Mouse (Mus musculus) lung, postnatal 0 days (tissue): ENCODE measurements at regions not wholly inside any gene's neighbourhood (a gene's known extent, or its start where the extent isn't known, plus 50 kb on each side); places are given as distances from the start of the nearest gene placed in this dataset.
"Not testable (repeated sequence)": the region's sequence is repeated elsewhere in the genome, so short reads cannot be mapped to it uniquely, and the experiment has no call there.

Experiments
- ATAC-seq: fragments of 200-750 bp; cut with Nextera tagmentation; 2 replicates; pipeline ENCODE4 v1.8.0; 2017; ENCODE audit warnings: moderate library complexity
- DNase-seq: peaks from one replicate; pipeline ENCODE4 v3.0.0-alpha.2; 2016; ENCODE audit warnings: low spot score
- H3K27ac ChIP-seq: fragments of 300-500 bp; sonication (generic); 2 replicates; pipeline ENCODE4 v1.5.1; 2014; ENCODE audit warnings: antibody characterized with exemption, mild to moderate bottlenecking, low read length, mixed read lengths
- H3K27me3 ChIP-seq: fragments of 300-500 bp; sonication (generic); replicated peaks from 2 replicates; pipeline ENCODE4 v1.6.1; 2014; ENCODE audit warnings: low read length, mixed read lengths; ENCODE audit not compliant: insufficient read depth
- H3K36me3 ChIP-seq: fragments of 300-500 bp; sonication (generic); 2 replicates; pipeline ENCODE4 v1.6.1; 2014; ENCODE audit warnings: low read length, mixed read lengths; ENCODE audit not compliant: insufficient read depth
- H3K4me1 ChIP-seq: fragments of 300-500 bp; sonication (generic); 2 replicates; pipeline ENCODE4 v1.6.1; 2014; ENCODE audit warnings: antibody characterized with exemption, low read depth, low read length, mixed read lengths; ENCODE audit not compliant: insufficient read depth
- H3K4me2 ChIP-seq: fragments of 300-500 bp; sonication (generic); replicated peaks from 2 replicates; pipeline ENCODE4 v1.6.1; 2014; ENCODE audit warnings: low read depth, mild to moderate bottlenecking, low read length, moderate library complexity, mixed read lengths
- H3K4me3 ChIP-seq: fragments of 300-500 bp; sonication (generic); 2 replicates; pipeline ENCODE4 v1.5.1; 2014; ENCODE audit warnings: low read depth, low read length
- H3K9ac ChIP-seq: fragments of 300-500 bp; sonication (generic); replicated peaks from 2 replicates; pipeline ENCODE4 v1.6.1; 2014; ENCODE audit warnings: low read depth, mild to moderate bottlenecking
- H3K9me3 ChIP-seq: fragments of 300-500 bp; sonication (generic); 2 replicates; pipeline ENCODE4 v1.6.1; 2016; ENCODE audit warnings: low read length, mixed read lengths
- CTCF ChIP-seq: IDR thresholded peaks from 2 replicates; pipeline ENCODE4 v1.5.1; 2016; ENCODE audit warnings: antibody characterized with exemption, mild to moderate bottlenecking
- EP300 ChIP-seq: IDR thresholded peaks from 2 replicates; pipeline ENCODE4 v1.6.1; 2016; ENCODE audit warnings: antibody characterized with exemption, mild to moderate bottlenecking, control low read depth
- WGBS: fragments of 180-500 bp; shearing (Covaris S2); extraction: QIAGEN DNeasy Blood & Tissue Kit; methylation state at CpG from one replicate; pipeline ENCODE4 v1.1.7; 2014; 5-methylcytosine and 5-hydroxymethylcytosine counted together

- DNase-seq (no peak), ATAC-seq (no peak)
- WGBS, result 81% methylated on average over 10 of the region's 10 CpGs
- Histone ChIP-seq H3K27me3 (no peaks in the 10 kb centered on the region), H3K36me3 (no peaks in the 10 kb centered on the region), H3K27ac (no peak overlapping the region), H3K9me3 (no peaks in the 10 kb centered on the region), H3K4me2 (no peak overlapping the region), H3K9ac (no peak overlapping the region), H3K4me3 (no peak overlapping the region), H3K4me1 (no peaks in the 10 kb centered on the region)
- TF ChIP-seq CTCF, result no peak
- TF ChIP-seq EP300, result no peak
Observed at GRCm38 (mm10) chr13:97402164-97402761, 161.4 kb downstream of the Enc1 start.

DNA sequence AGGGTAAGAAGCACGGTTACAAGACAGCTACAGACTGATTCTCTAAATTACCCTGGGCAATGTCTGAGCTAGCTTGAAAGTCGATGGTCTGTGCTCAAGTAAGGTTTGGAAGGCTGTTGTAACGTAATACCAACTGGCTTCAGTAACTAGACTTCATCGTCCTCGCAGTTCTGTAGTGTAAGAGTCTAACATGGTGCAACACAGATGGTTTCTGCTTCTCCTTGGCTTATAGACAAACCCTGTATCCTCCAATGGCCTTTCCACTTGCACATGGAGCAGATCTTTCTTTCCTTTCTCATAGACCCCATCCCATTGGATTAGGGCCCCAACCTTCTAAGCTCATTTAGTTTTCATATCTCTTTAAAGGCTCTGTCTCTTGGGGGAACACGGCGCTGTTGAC lies 160.7 kb downstream of the Enc1 start:
- 91% methylated on average over 7 of the region's 7 CpGs for WGBS

DNA sequence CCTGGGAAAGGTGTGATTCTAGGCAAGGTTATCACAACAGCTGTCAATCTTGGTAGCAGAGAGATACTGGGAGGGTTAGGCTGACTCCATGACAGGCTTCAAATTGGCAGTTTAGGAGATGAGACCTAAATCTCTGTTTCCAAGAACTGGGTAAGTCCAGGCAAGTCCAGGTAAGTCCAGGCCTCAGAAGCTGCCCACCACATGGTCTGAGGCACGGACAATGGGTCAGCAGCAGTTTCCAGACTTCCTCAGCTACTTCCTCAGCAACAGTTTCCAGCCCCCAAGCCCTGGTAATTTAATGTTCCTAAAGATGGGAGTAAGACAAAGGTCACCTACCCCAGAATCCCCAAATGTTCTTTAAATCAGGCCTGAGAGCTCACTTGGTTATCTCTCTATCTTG lies 157.1 kb downstream of the Enc1 start:
- H3K9ac ChIP-seq, result no peak overlapping the region
- H3K4me1 ChIP-seq, result no peaks in the 10 kb centered on the region
- no peaks in the 10 kb centered on the region for H3K36me3 ChIP-seq
- H3K27me3 ChIP-seq, result no peaks in the 10 kb centered on the region
- no peak overlapping the region for H3K4me3 ChIP-seq
- no peak overlapping the region for H3K4me2 ChIP-seq
- WGBS, result 88% methylated on average over 1 of the region's 1 CpGs
- no peak overlapping the region for H3K27ac ChIP-seq
- DNase-seq (no peak), ATAC-seq (no peak)
- no peaks in the 10 kb centered on the region for H3K9me3 ChIP-seq
- TF ChIP-seq CTCF (no peak), EP300 (no peak)

More for the DNA sequence above, 160.7 kb downstream of the Enc1 start:
- TF ChIP-seq EP300, result no peak
- H3K27me3 ChIP-seq, result no peaks in the 10 kb centered on the region
- no peaks in the 10 kb centered on the region for H3K4me1 ChIP-seq
- ATAC-seq (no peak), DNase-seq (no peak)
- H3K4me2 ChIP-seq, result no peak overlapping the region
- H3K27ac ChIP-seq, result no peak overlapping the region
- H3K4me3 ChIP-seq, result no peak overlapping the region
- no peak overlapping the region for H3K9ac ChIP-seq
- no peaks in the 10 kb centered on the region for H3K9me3 ChIP-seq
- H3K36me3 ChIP-seq, result no peaks in the 10 kb centered on the region

- Histone ChIP-seq H3K4me3 (no peak overlapping the region), H3K4me2 (no peak overlapping the region), H3K27ac (no peak overlapping the region), H3K9ac (no peak overlapping the region), H3K9me3 (no peaks in the 10 kb centered on the region), H3K4me1 (no peaks in the 10 kb centered on the region), H3K36me3 (no peaks in the 10 kb centered on the region), H3K27me3 (no peaks in the 10 kb centered on the region)
- ATAC-seq, result no peak
- TF ChIP-seq EP300, result no peak
- TF ChIP-seq CTCF, result no peak
- no peak for DNase-seq
- WGBS, result 50% methylated on average over 3 of the region's 3 CpGs
Observed at GRCm38 (mm10) chr13:97396899-97397640, 156.2 kb downstream of the Enc1 start.

DNA sequence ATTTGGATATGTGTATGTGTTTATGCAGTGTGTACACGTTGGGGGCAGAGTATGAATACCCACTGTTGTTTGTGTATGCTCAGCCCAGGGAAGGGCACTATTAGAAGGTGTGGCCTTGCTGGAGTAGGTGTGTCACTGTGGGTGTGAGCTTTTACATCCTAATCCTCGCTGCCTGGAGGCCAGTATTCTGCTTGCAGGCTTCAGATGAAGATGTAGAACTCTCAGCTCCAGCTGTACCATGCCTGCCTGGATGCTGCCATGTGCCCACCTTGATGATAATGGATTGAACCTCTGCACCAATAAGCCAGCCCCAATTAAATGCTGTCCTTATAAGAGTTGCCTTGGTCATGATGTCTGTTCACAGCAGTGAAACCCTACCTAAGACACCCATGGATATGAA lies 155.4 kb downstream of the Enc1 start:
- not testable (repeated sequence) for H3K9me3 ChIP-seq, H3K4me2 ChIP-seq, H3K4me3 ChIP-seq, ATAC-seq, DNase-seq, H3K36me3 ChIP-seq, H3K9ac ChIP-seq, H3K27ac ChIP-seq, H3K27me3 ChIP-seq, H3K4me1 ChIP-seq
- 58% methylated on average over 2 of the region's 2 CpGs for WGBS

- 73% methylated on average over 7 of the region's 7 CpGs for WGBS
- H3K9ac ChIP-seq, result no peak overlapping the region
- no peak for TF ChIP-seq CTCF
- TF ChIP-seq EP300, result no peak
- no peaks in the 10 kb centered on the region for H3K36me3 ChIP-seq
- ATAC-seq (no peak), DNase-seq (no peak)
- H3K4me2 ChIP-seq, result no peak overlapping the region
- no peaks in the 10 kb centered on the region for H3K9me3 ChIP-seq
- H3K27ac ChIP-seq, result no peak overlapping the region
- no peaks in the 10 kb centered on the region for H3K27me3 ChIP-seq
- H3K4me1 ChIP-seq, result no peaks in the 10 kb centered on the region
- no peak overlapping the region for H3K4me3 ChIP-seq
Observed at GRCm38 (mm10) chr13:97394756-97395454, 154.0 kb downstream of the Enc1 start.
